Mouse (Mus musculus) C2C12 (cell line): ENCODE measurements at regions not wholly inside any gene's neighbourhood (a gene's known extent, or its start where the extent isn't known, plus 50 kb on each side); places are given as distances from the start of the nearest gene placed in this dataset.

Experiments used
- CEBPB ChIP-seq: IDR thresholded peaks from one replicate; pipeline ENCODE4 v1.6.1; 2011; ENCODE audit warnings: low read depth, mild to moderate bottlenecking, control low read depth, moderate library complexity
- CTCF ChIP-seq: IDR thresholded peaks from one replicate; pipeline ENCODE4 v1.5.1; 2011; ENCODE audit not compliant: control insufficient read depth, insufficient read depth, insufficient read length
- MAX ChIP-seq: IDR thresholded peaks from one replicate; pipeline ENCODE4 v1.6.1; 2011; ENCODE audit warnings: mild to moderate bottlenecking, control low read depth

GRCm38 (mm10) chr1:57511902-57512301 is 105.0 kb upstream of the Tyw5 start:
- TF ChIP-seq MAX: no peak
- no peak for TF ChIP-seq CTCF
- TF ChIP-seq CEBPB: no peak
